Mouse (Mus musculus) G1E (cell line): ENCODE data around the gene Dpf3.

Source experiments
- CTCF ChIP-seq: IDR thresholded peaks from 2 replicates; pipeline ENCODE4 v1.5.1; 2012; ENCODE audit warnings: low read depth, low read length, inconsistent platforms, mixed read lengths
- GATA1 ChIP-seq: IDR thresholded peaks from 2 replicates; pipeline ENCODE4 v1.6.1; 2012; ENCODE audit warnings: borderline replicate concordance, low read length, inconsistent platforms, mixed read lengths
- GATA2 ChIP-seq: IDR thresholded peaks from 2 replicates; pipeline ENCODE4 v1.6.1; 2012; ENCODE audit warnings: low read depth, low read length, inconsistent platforms, borderline replicate concordance
- POLR2AphosphoS5 ChIP-seq: IDR thresholded peaks from 2 replicates; pipeline ENCODE4 v1.6.1; 2012; ENCODE audit warnings: low read depth, low read length, inconsistent platforms; ENCODE audit not compliant: insufficient replicate concordance
- TAL1 ChIP-seq: conservative IDR thresholded peaks from 2 replicates; pipeline ENCODE4 v1.6.1; 2012; ENCODE audit warnings: low read depth, low read length, inconsistent platforms, mixed read lengths

DNA sequence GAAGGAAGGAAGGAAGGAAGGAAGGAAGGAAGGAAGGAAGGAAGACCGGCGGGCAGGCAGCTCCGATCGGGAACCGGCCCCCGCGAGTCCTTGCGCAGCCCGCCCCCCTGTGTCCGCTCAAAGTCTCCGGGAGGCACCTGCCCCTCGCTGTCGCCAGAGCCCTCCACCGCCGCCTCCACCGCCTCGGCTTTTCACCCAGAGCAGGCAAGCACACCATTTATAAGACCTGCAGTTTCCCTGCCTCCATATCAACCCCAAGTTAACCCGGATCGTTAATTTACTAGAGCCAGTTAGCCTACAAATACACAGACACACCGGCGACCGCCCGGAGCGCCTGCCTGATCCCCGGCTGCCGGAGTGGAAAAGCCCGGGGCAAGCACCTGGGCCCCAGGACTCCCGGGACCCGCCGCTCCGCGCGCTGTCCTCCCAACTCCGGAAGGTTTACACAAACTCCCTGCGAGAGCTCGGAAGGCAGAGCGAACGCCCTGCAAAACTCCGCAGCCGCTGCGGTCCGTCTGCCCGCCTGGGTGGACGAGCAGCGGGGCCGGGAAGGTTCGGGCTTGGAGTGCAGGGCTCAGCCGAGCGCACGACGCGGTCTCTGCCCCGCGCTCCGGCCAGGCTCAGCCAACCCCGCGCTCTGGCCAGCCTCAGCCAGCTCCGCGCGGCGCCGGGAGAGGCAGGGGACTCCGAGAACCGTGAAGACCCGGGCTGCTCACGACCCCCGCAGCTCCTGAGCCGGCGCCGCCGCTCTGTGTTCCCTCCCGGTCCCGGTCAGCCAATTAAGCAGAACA, 650 bp downstream of the Dpf3 start:
- TF ChIP-seq CTCF (no peak), TAL1 (no peak), GATA1 (no peak), GATA2 (no peak), POLR2AphosphoS5 (no peak)
